Mouse (Mus musculus) thymus, postnatal 4 days (tissue): ENCODE measurements at regions not wholly inside any gene's neighbourhood (a gene's known extent, or its start where the extent isn't known, plus 50 kb on each side); places are given as distances from the start of the nearest gene placed in this dataset.
"Not testable (repeated sequence)": the region's sequence is repeated elsewhere in the genome, so short reads cannot be mapped to it uniquely, and the experiment has no call there.

Source experiments
- DNase-seq: peaks from one replicate; pipeline ENCODE4 v3.0.0; 2021

- DNase-seq, result no peak
These were observed 197.4 kb downstream of the Prex1 start for GRCm38 (mm10) chr2:166516261-166516660.

- DNase-seq, result no peak
These were observed 199.0 kb downstream of the Prex1 start for GRCm38 (mm10) chr2:166514664-166515063.

DNA sequence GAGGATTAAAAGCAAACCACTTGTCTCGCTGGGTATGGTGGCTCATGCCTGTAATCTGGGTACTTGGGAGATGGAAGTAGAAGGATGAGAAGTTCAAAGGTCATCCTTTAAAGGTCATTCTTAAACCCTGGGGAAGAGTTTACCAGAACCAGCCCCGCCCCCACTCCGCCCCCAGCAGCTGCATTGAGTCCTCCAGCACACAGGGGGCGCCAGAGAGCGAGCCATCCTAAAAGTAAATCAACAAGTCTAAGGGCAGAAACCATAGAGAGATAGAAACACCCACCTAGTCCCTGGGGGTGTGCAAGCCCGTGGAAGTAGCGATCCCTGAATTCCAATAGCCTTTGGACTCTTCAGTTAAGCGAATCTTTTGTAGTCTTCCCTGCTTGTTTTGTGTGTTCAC, 201.1 kb downstream of the Prex1 start:
- DNase-seq, result peak; percentile 63

GRCm38 (mm10) chr2:166511477-166511876, 202.2 kb downstream of the Prex1 start:
- DNase-seq, result not testable (repeated sequence)

- no peak for DNase-seq
These were observed 202.9 kb downstream of the Prex1 start for GRCm38 (mm10) chr2:166510776-166511175.

- no peak for DNase-seq
These were observed 204.0 kb downstream of the Prex1 start for GRCm38 (mm10) chr2:166509591-166509990.

DNA sequence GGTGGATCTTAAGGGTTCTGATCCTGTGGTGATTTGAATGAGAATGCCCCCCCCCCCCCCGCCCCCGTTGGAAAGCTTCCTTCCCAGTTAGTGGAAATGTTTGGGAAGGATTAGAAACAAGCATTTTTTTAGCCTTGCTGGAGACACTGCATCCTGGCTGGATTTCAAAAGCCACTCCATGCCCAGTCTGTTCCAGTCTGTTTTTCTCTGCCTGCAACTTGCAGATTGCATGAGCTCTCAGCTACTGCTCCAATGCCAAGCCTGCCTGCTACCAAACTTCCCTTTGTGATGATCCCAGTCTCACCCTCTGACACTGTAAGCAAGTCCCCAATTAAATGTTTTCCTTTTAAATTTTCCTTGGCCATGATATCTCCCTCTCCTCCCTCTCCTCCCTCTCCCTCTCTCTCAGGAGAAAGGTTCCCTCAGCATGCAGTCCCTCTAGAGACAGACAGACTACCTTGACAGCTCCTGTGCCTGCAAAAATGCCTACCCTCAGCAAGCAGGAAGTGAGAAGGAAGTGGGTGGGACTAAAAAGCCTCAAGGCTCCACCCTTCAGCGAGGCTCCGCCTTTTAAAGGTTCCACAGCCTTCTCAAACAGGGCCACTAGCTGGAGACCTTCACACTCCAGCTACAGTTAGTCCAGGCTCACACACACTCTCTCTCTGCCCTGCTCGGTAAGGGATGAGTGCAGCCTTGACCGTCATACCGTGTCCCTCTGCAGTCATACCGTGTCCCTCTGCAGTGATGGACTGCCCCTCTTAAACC, 204.8 kb downstream of the Prex1 start:
- DNase-seq, result no peak

DNA sequence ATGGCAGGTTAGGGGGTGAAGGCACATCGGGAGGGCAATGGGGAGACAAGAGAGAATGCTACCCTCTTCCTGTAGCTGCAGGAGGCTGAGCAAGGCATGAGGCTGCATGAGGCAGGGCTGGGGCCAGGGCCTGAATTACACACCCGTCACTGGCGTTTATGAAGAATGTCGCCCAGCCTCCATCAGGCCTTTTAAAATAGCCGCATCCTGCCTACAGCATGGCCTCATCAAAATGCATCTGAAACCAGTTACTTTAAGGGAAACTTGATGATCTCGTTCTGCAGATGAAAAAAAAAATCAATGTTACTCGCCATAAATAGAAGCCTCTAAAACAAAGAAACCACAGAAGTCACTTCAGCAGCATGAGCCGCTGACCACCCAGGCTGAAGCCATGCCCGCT, 208.3 kb downstream of the Prex1 start:
- DNase-seq, result no peak

DNA sequence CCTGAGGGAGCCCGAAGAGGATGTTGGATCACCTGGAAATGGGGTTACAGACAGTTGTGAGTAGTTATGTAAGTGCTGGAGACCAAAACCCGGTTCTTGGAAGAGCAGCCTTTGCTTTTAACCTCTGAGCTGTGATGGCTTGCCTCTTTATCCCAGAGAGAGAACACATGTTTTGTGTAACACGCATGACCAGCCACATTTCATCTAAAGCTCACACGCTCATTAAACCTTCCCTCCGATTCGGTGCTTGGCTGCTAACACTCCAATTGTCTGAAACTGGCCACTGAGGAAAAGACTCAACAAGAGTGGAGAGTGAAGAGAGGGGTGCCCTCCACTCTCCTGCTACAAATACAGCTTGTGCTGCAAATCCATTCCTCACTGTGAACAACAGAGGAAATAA, 210.0 kb downstream of the Prex1 start:
- no peak for DNase-seq

GRCm38 (mm10) chr2:166492895-166493294, 220.7 kb downstream of the Prex1 start:
- no peak for DNase-seq

- DNase-seq, result no peak
These were observed 221.2 kb downstream of the Prex1 start for GRCm38 (mm10) chr2:166492421-166492820.

- DNase-seq, result no peak
These were observed 221.8 kb downstream of the Prex1 start for GRCm38 (mm10) chr2:166491861-166492260.

DNA sequence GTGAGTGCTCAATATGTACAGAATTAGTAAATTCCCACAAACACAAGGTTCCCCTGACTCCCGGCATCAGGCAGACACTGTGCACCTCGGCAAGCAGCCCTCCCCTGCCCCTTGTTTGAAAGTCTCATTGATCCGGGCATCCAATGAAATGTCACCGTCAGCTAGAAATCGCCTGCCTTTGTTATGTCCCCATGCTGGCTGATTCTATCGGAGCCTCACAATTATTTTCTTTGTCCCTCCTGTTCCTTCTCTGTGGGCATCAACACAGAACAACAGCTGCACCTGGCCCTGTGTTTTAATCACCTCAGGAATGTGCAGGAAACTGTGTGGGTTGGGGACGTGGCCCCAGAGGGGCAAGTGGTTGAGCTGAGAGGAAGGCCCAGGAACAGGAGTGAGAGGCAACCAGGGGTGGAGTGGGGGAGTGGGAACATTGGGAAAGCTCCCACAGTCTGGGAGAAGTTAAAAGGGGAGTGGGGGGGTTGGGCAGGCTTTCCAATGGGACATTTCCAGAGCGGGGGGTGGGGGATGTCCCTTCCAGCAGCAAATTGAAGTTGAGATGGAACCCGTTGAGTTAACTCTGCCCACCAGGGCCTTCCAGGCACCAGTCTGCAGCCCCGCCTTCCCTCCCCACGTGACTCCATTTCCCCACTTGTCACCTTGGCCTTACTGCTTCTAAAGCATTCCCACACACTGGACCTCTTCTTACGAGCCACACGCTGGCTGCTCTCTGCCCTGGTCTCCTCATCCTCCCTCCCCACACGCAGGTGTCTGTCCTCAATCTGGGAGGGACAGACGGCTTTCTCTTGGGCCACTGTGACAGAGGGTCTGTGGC, 224.4 kb downstream of the Prex1 start:
- DNase-seq, result peak; percentile 28

DNA sequence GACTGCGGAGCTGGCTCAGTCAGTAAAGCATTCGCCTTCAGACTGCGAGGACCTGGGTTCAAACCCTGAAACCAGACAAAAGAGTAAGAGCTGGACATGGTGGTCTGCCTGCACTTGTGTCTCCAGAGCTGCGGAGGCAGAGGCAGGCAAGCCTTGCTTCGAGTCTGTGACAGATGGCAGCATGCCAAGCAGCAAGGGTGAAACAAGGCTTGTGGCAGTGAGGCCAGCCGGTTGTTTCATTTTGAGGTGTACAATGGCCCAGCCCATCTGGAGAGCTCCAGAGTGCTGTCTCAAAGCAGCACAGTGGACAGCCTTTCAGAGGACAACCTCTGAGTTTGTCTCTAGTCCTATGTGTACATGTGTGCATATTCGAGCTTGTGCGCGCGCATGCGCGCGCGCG, 225.9 kb downstream of the Prex1 start:
- peak; percentile 30 for DNase-seq

- no peak for DNase-seq
These were observed 227.8 kb downstream of the Prex1 start for GRCm38 (mm10) chr2:166485788-166486187.

DNA sequence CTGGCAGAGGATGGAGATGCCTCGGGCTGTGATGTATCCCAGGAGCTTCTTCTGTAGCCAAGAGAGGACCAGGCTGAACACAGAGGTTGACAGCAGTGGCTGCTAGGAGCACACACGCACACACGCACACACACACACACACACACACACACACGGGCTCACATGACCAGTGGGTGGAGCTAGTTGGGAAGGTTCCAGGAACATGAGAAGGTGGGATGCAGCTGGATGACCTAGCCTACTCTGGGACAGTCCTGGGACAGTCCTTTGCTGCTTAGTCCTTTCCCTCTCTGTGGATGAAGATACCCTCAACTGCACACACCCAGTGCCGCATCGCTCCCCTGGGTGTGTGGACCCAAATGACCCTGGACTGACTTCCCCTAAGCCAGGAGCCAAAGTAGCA, 228.3 kb downstream of the Prex1 start:
- no peak for DNase-seq

- DNase-seq, result no peak
These were observed 229.9 kb downstream of the Prex1 start for GRCm38 (mm10) chr2:166483617-166484319.

DNA sequence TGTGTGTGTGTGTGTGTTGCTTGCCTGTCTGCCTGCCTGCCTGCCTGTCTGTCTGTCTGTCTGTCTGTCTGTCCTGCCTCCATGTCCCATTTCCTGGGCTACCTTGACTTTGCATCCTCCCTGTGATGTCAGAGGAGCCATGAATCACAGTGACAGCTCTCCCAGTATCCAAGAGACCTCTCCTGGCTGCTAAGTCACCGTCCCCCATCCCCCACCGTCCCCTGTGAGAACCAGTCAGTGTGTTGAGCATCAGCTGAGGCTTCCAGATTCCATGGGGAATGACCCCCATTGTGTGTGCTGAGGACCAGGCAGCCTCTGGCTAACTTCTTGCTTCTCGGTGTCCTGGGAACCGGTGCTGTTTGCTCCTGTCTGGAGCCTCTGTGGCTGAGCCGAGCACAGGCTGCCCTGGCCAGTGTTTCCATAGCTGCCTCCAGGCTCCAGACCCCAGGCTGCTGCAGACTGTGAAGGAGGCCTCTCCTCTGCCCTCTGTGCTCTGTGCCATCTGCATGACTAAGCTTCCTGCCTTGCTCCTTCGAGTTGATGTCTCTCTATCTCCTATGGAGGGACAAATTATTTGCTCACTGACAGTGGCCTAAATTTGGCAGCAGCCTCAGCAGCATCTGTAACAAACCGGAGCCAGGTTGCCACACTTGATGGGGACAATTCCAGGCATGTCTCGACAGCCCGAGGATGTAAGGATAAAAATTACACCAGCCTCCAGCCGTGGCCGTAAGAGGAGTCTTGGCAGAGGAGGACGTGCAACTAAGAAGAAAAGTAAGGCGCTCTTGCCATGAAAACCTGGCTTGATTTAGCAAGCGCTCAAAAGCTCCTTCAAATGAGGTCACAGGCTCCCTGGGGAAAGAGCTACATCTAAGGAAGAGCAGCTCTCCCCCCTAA, 230.7 kb downstream of the Prex1 start:
- DNase-seq, result no peak

DNA sequence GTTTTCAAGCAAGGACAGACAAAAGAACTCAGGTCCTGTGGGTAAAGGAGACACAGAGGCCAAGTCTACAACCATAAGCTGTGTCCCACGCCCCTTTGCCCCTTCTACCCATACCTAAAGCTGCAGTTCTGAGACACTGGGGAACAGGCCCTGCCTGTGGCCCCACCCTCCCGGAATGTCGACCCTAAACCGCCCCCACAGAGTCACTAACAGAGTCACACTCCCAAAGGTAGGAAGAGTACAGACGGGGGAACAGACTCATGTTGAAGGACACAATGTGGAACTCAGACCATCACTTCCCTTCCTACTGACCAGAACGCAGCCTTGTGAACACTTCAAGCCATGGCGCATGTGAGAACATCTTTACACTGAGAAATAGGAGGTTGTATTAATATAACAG, 231.9 kb downstream of the Prex1 start:
- no peak for DNase-seq

- DNase-seq, result no peak
These were observed 232.3 kb downstream of the Prex1 start for GRCm38 (mm10) chr2:166481362-166481761.

GRCm38 (mm10) chr2:166480883-166481282, 232.7 kb downstream of the Prex1 start:
- DNase-seq, result no peak

DNA sequence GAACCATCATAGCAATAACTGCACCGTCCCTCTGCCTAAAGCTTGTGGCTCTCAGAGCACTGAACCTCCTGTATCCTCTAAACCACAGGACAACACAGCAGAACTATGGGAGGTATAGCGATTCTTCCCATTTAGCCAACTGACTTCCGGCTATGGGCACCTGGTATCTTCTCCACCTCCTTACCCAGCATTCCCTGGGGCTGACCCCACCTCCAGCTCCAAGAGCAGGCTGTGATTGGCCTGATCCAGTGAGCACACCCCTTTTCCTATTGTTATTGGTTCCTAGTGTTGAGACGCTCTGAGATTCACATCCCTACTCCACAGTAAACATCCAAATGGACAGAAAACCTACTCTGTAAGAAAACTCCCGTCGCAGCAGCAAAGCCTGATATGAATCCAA, 236.7 kb downstream of the Prex1 start:
- no peak for DNase-seq

GRCm38 (mm10) chr2:166475624-166476023, 238.0 kb downstream of the Prex1 start:
- DNase-seq, result no peak
